Mouse (Mus musculus): ENCODE measurements around the gene Ahcyl2.

Gene Ahcyl2

DNA sequence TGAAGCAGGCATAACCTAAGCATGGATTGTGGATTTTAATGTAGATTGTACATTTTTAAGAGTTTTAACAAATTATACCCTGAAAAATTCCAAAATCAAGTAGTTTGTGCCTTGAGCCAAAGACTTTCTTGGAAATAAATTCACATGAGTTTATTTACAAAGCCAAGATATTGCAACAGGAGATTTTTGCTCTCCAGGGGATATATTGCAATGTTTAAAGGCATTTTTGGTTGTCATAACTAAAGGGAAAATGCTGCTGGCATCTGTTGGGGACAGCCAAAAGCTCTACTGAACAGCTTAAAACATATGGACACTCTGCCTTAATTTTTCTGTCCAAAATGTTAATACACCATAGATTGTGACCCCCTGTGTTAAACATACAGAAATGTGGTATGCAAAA is 146.3 kb downstream of the Ahcyl2 start:
- no peak for DNase-seq (ENCODE audit: low spot score)

DNA sequence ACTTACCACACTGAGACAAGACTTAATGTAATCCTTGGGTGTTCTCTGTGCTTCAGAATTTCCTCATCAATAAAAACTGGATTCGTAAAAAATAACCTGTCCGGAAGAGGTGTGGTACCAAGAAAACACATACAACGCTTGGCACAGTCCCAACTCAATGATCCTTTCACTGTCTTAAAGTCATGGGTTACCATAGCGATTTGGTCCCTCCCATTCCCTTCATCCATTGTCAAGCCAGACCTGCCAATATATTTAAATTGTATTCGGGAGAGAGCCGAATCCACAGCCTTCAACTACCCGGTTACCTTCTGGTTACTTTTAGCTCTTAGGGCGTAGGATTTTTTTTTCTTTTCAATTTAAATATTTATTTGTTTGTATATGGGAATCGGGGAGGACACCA is 148.0 kb downstream of the Ahcyl2 start:
- no peak for DNase-seq (ENCODE audit: low spot score)

DNA sequence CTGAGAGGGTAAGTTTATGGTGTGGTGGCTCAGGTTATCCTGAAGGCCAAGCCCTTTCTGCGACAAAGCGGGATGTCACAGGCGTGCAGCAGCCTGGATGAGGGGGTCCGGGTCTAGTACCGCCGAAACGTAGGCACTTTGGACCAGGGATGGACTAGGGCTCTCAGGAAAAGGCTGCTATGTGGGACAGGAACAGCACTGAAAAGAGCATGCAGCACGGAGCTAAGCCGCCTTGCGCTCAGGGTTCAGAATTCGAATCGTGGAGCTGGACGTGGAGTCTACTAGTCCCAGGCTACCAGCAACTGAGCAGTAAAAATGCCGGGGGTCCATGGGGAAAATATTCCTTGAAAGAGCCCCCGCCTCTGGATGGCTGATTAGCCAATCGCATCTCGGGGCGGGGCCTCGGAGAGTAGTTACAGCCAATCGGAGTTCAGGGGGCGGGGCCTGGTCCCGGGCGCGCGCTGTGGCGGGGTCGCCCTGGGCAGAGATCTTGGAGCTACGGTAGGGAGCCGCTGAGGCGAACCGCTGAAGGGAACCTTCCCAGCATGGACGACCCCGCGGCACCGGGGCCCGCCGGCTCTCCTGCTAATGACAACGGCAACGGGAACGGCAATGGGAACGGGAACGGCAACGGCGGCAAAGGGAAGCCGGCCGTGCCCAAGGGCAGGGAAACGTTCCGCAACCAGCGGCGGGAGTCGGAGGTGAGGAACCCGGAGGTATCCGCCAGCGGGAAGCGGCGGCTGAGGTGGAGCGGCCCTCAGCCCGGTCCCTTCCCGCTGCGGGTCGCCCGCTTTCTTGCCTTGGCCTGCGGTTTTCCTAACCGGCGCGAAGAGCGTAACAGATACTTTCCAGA is 148.9 kb downstream of the Ahcyl2 start, which contains the start of gene Strip2:
TSS of gene Strip2 (plus strand) at position 483 of the 853 bp plus-strand sequence.
- DNase-seq (ENCODE audit: low spot score) = peak; percentile 83

DNA sequence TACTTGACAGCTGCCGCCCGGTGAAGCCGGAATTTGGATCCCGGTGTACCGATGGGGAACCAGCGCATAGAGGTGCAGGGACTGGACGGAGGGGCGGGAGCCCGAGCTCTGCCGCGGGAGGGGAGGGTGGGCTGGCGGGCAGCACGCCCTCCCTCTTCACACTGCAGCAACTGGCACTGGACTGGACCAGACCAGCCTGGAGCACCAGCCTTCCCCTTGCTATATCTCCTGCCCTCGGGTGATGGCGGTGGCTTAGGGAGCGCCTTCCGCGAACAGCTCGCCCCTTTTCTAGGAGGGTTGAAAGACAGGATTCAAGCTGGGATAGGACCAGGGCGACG is 149.5 kb downstream of the Ahcyl2 start:
- DNase-seq (ENCODE audit: low spot score) = no peak

DNA sequence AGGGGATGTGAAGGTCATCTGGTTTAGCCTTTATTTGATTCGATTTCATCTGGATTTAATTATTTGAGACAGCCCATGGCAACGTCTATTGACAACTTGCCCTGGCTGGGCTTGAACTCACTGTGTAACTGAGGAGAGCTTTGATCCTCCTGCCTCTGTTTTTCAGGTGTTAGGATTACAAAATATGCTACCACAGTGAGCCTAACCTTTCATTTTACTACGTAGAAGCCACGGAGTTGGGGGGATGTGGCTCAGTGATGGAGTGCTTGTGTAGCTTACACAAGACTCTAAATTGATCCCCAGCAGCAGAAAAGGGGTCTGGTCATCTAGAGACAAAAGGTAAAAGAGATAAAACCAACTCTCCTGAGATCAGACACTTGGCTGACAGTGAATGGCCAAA is 150.1 kb downstream of the Ahcyl2 start:
- no peak for DNase-seq (ENCODE audit: low spot score)

DNA sequence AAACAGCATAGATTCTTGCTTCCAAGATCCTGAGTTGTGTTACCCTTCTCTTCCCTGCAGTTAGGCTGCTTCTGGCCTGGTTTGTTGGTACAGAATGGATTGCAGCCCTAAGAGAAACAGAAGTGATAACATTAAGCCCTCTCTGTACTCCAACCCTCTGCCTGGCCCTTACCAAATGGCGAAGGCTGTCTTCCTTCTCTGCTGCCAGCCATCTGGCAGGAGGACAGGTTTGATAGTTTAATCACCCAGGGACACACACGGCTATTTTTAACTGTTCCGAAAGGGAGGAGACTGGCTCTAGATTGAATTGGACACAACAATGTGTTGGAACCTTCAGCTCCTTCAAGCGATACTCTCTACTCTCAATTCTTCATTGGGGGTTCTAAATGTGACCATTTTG is 155.7 kb downstream of the Ahcyl2 start:
- DNase-seq (ENCODE audit: low spot score) = no peak

DNA sequence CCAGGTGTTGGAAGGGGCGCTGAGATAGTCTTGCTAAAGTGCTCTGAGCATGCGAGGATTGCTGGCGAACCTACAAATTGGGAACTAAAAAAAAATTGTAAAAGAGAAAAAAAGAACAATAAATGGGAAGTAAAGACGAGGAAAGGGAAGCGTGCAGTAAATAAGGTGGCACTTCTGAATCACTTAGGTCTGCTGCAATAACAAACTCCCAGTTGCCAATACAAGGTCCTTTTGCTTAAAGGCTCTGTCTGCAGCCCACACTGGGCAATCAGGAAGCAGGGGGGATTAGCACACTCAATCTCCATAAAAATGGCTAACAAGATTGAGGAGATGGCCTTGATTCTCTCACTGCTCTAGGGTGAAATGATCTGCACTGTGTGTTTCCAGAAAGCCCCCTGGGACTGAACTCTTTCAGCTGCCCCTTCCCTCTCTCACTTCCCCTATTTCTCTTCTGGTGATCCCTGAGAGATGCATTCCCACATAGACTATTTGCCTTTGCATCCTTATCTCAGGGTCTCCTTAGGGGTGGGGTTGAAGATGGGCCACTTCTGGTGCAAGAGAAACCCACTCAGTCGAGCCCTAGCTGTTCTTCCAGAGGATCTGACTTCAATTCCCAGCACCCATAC is 157.9 kb downstream of the Ahcyl2 start:
- no peak for DNase-seq (ENCODE audit: low spot score)

DNA sequence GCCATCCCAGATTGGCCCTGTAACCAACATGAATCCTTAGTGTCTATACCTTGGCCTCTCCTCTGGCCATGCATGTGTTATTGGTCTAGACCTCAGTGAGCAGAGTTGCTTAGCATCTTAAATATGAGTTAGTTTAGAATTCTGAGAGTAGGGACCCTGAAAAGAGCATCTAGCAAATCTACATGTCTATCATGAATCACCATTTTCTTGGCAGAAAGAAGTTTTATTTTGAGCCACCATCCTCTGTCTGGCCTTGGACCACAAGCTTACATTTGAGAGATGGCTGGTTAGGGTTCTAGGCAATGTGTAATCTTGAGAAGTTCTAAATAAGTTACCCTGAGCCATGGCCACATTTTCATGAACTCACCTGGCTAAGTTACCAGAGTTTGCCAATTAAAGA is 162.3 kb downstream of the Ahcyl2 start:
- DNase-seq (ENCODE audit: low spot score) = no peak

DNA sequence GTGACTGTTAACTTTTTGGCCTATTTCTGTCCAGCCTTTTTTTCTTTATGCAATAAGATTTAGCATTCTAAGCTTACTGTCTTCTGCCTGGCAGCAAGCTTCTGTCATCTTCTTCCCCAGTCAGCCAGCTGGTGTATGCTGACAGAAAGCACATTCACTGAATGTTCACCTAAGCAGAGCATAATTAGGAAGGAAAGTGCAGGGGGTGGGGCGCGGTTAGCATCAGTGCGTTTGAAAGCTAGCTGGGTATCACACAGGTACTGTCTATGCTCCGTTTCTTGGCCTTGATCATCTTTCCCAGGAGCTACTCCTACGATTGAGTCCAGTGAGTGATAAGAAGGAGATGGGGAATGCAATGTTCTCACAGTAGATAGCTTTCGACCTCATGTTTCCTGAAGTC is 162.9 kb downstream of the Ahcyl2 start:
- DNase-seq (ENCODE audit: low spot score) = peak; percentile 33

DNA sequence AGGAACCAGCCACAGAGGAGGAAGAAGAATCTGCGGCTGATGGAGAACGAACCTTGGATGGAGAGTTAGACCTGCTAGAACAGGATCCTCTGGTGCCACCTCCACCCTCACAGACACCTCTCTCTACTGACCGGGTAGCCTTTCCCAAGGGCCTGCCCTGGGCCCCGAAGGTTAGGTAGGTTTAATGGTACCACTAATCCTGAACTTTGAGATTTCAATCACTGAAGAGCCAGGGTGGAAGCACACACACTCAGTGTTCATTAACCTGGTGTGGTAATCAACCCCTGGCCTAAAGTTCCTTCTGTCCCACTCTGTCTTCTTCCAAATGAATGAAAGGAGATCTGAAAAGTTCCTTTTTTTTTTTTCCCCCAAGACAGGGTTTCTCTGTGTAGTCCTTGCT is 163.4 kb downstream of the Ahcyl2 start:
- no peak for DNase-seq (ENCODE audit: low spot score)

DNA sequence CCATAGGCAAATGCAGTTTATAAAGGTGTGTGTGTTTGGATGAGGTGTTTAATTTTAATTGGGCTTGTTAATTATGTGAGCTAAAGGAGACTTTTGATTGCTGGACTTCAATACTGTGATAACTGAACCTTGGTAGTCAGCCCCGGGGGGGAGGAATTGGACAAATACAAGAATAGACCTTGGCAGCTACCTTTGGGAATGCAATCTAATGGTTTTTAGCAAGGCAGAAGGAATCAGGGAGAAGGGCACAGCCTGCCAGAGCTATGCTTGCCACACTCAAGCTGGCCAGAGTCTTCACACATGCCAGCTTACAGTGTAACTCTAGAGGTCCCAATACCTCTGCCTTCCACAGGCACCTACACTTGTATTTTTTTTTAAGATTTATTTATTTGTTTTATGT is 167.9 kb downstream of the Ahcyl2 start:
- no peak for DNase-seq (ENCODE audit: low spot score)

DNA sequence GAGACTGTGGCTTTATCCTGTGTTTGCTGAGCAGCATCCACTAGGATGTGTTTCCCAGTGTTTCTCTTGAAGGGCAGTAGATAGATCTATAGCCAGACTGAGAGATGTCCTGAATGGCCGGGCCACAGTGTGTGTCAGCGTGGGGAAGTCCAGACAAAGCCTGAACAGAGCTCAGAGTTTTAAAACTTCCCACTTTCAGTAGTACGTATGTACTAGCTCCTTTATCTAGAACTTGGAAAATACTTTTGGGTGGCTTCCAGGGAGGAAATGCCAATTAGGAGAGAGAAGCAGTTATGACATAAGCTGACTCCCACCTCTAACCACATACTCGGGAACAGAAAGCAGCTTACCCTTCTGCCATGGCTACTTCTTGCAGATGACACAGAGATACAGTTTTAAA is 172.6 kb downstream of the Ahcyl2 start:
- no peak for DNase-seq (ENCODE audit: low spot score)

DNA sequence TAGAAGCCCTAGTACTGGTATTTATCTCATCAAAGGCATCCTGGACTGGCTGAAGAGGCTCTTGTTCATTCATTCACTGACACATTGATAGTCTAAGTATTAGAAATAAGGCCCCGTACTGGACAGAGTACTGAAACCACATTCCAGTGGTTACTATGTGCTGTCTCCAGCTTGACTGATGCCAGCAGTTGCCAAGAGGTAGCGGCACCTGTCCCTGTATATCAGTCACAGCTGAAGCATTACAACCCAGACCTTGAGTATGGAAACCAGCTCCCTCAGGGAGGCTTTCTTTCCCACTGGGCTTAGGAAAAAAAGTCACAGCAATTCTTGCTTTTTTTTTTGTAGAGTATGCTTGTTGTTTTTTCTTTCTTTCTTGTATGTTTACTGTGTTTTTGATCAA is 173.2 kb downstream of the Ahcyl2 start:
- DNase-seq (ENCODE audit: low spot score) = no peak

DNA sequence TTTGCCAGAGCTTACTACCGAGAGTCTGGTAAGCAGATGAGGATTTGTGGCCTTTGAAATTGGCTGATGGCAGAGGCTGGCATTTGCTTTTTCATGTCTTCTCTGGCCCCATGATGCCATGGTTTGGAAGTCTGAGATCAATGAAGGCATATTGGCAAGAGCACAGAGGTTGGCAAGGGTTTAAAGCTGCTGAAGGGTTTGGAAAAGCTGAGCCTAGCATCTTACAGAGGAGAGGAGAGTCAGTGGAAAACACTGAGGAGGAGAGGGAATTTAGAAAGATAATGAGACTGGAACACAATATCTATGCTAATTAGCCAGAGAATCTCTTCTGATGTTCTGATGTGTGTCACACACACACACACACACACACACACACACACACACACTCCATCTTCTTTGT is 176.7 kb downstream of the Ahcyl2 start:
- DNase-seq (ENCODE audit: low spot score) = no peak

DNA sequence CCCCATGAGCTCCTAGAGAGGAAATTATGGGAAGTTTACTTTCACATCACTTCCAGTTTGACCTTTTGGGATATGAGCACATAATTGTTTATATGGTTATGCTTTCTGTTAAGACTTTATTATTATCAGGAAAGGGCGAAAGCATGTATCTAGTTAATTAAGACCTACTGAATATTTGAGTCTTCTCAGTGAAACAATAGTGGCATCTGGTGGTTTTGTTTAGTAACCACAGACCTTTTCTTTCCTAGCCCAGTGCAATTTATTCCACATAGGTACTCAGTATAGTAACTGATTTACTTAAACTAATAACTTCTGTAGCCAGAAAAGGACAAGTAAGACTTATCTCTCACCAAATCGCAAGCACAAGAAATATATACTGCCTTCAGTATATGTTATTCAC is 178.8 kb downstream of the Ahcyl2 start:
- no peak for DNase-seq (ENCODE audit: low spot score)

DNA sequence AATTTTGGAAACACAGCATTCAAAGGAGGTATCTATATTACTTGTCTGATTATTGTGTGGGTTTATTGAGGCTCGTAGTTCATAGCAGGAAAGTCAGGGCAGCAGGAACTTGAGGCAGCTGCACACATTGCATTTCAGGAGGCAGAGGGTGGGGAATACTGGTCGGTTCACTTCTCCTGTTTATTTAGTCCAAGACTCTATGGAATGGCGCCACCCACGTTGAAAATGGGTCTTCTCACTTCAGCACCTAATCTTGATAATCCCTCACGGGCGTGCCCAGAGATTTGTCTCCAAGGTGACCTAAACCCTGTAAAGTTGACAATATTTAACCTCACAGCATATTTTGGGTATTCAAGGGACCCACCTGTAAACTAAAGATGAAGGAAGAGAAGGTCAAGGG is 180.0 kb downstream of the Ahcyl2 start:
- DNase-seq (ENCODE audit: low spot score) = no peak

DNA sequence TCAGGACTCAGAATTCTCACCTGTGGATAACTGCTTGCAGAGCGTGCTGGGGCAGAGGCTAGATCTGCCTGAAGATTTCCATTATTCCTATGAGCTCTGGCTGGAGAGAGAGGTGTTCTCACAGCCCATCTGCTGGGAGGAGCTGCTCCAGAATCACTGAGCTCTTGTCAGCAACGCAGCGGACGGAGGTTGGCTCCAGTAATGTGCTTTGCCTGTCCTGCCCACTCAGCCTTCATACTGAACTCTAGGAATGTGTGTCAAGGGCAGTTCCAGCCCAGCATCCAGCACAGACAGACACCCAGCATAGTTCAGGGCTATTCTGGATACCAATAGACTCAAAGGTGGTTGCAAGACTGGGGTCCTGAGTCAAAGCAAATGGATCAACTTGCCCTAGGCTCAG is 188.9 kb downstream of the Ahcyl2 start:
- DNase-seq (ENCODE audit: low spot score) = no peak

DNA sequence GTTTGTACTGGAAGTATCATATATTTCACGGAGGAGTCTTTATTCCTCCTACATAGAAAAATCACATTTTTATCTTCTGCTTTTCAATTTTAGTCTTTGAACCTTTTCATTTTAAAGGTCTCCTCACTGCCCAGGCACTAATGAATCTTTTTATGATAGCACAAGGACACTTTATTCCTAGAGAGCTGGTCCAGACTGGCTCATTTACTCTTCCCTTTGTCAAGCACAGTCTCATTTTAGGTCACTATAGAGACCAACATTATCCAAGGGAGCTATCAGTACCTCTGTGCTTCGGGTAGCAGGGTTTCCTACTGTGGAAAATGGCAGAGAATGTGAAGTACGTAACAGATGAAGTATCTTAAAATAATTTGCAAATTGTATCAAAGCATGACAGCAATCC is 190.9 kb downstream of the Ahcyl2 start:
- no peak for DNase-seq (ENCODE audit: low spot score)

DNA sequence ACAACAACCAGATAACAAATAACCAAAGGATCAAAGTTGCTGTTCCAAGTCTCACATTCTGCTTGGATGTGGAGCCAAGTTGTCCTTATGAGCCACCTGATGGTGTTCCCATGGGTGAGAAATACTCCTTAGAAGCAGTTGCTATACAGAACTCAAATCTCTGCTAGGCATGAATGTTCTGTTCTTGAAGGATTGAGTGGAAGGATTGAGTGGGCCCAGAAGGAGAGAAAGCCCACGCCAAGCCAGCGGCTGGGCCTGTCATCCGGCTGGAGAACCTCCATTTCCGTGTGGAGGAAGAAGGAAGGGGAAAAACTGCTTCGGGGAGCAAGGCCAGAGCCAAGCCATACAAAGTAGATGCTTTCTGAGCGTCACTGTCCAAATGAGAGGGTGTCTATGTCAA is 193.3 kb downstream of the Ahcyl2 start:
- peak; percentile 34 for DNase-seq (ENCODE audit: low spot score)
